Mouse (Mus musculus) limb, embryonic 12.5 days (tissue): Measurements from ENCODE around the gene Zfp423. TPM values are rescaled to one million over a fixed set of nuclear protein-coding genes. Genes with fewer than 3 reads are reported as not detected.

Experiments
- ATAC-seq: fragments of 200-750 bp; cut with Nextera tagmentation; 2 replicates; pipeline ENCODE4 v1.8.0; 2017; ENCODE audit warnings: low read depth, moderate TSS enrichment; ENCODE audit not compliant: insufficient number of reproducible peaks, insufficient read depth, low FRiP score, low TSS enrichment
- H3K27ac ChIP-seq: fragments of 300-500 bp; sonication (generic); 2 replicates; pipeline ENCODE4 v1.5.1; 2016; ENCODE audit warnings: mild to moderate bottlenecking, moderate library complexity
- H3K27me3 ChIP-seq: fragments of 300-500 bp; sonication (generic); 2 replicates; pipeline ENCODE4 v1.6.1; 2016; ENCODE audit warnings: mild to moderate bottlenecking, moderate library complexity
- H3K36me3 ChIP-seq: fragments of 300-500 bp; sonication (generic); 2 replicates; pipeline ENCODE4 v1.6.1; 2016; ENCODE audit warnings: mild to moderate bottlenecking, moderate library complexity
- H3K4me1 ChIP-seq: fragments of 300-500 bp; sonication (generic); replicated peaks from 2 replicates; pipeline ENCODE4 v1.6.1; 2016
- H3K4me2 ChIP-seq: fragments of 300-500 bp; sonication (generic); 2 replicates; pipeline ENCODE4 v1.6.1; 2016; ENCODE audit warnings: mild to moderate bottlenecking, moderate library complexity
- H3K4me3 ChIP-seq: fragments of 300-500 bp; sonication (generic); replicated peaks from 2 replicates; pipeline ENCODE4 v1.5.1; 2016; ENCODE audit warnings: mild to moderate bottlenecking
- H3K9ac ChIP-seq: fragments of 300-500 bp; sonication (generic); replicated peaks from 2 replicates; pipeline ENCODE4 v1.6.1; 2016; ENCODE audit warnings: mild to moderate bottlenecking, moderate library complexity
- H3K9me3 ChIP-seq: fragments of 300-500 bp; sonication (generic); 2 replicates; pipeline ENCODE4 v1.6.1; 2016; ENCODE audit warnings: mild to moderate bottlenecking, moderate library complexity
- WGBS: fragments of 180-500 bp; shearing (Covaris S2); methylation state at CpG from one replicate; pipeline ENCODE4 v1.1.7; 2016; 5-methylcytosine and 5-hydroxymethylcytosine counted together
- polyA plus RNA-seq: library from polyadenylated mRNA; unstranded; fragments of >200 nt; fragmentation: Nextera tagmentation; extraction: Ambion mirVana; gene quantifications from 2 replicates; pipeline ENCODE4 v1.2.1, GENCODE M21; 2016

The Zfp423 gene
- polyA plus RNA-seq, result 40.3 and 43.9 TPM in 2 replicates

DNA sequence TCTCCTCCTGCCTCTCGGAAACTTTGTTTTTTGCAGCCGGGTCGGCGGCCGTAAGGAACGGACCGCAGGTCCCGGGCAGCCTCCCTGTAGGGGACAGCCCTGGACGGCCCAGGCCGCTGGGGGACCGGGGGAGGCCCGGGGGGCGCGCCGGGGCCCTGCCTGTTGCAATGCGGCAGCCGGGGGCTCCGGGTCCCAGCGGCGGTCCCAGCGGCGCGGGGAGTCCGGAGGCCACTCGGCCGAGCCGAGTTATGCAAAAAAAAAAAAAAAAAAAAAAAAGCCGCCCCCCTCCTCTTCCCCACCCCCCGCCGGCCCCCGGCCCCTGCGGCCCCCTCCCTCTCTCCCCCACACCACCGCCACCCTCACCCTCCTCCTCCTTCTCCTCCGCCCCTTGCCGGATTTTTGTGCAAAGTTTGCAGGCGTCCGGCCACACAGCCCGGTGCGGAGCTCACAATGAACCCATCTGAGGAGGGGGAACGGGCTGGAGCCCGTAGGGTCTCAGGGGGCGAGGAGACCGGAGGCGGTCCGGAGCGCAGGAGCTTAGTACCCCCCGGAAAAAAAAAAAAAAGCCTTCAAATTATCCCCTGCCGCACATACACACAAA is at the start of gene Zfp423:
Gene Zfp423, minus strand, starts transcription at position 276 of the 601 bp plus-strand sequence.
- no peaks in the 10 kb centered on the region for H3K36me3 ChIP-seq
- peaks cover 31% of the 10 kb centered on the region for H3K27me3 ChIP-seq
- H3K27ac ChIP-seq, result peak within 1 kb of the TSS; percentile 100
- WGBS, result under 1% methylated on average over 41 of the region's 48 CpGs
- H3K4me2 ChIP-seq, result peak within 1 kb of the TSS; percentile 94
- ATAC-seq, result peak; percentile 45; the same call in 1 of the 2 replicates
- H3K4me3 ChIP-seq, result peak within 1 kb of the TSS; percentile 93
- peak within 1 kb of the TSS; percentile 98 for H3K9ac ChIP-seq
- H3K4me1 ChIP-seq, result peaks cover 63% of the 10 kb centered on the region
- no peaks in the 10 kb centered on the region for H3K9me3 ChIP-seq

DNA sequence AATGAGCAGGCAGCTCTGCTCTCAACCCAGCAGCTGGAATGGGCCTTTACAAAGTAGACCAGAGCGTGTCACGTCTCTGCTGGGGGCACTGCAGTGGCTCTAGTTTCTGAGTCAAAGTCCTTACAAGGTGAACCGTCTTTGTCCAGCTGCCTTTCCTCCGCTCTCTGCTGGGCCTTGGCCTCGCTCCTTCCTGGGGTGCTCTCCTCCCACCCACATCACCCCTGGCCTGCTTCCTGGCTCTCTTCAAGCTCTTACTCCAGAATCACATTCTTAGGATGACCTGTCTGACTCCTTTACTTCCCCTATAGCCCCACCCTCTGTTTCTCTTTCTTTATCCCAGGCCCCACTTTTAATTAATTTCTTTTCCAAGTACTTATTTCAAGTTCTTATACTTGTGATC is 47.4 kb upstream of the Zfp423 start:
- 86% methylated on average over 5 of the region's 5 CpGs for WGBS
- ATAC-seq, result no peak
- H3K27ac ChIP-seq, result no peak overlapping the region

DNA sequence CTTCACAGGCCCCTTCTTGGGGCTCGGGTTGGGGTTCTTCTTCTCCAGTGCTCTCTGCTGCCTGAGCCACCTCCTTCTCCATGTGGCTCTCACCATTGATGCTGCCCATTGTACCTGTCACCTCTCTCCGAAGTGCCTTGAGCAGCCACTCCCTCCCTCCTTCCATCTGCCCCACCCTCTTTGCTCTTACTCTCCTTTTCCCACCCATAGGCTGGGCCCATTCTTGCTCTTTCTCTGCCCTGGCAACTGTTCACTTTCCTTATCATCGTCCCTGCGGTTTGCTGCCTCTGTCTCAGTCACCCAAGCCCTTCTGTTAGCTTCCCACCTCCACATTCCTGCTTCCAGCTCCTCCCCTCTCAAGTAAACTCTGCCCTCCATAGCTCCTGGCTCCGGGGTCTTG is 25.4 kb upstream of the Zfp423 start:
- Histone ChIP-seq H3K9me3 (no peaks in the 10 kb centered on the region), H3K9ac (no peak overlapping the region), H3K27ac (no peak overlapping the region), H3K36me3 (no peaks in the 10 kb centered on the region), H3K27me3 (no peaks in the 10 kb centered on the region), H3K4me2 (no peak overlapping the region), H3K4me3 (no peak overlapping the region), H3K4me1 (0 out of 2 replicates have a peak, but pooled peaks cover 4% of the 10 kb centered on the region)
- WGBS, result 45% methylated on average over 5 of the region's 5 CpGs
- no peak for ATAC-seq

More for the DNA sequence above, 47.4 kb upstream of the Zfp423 start:
- Histone ChIP-seq H3K4me2 (no peak overlapping the region), H3K27me3 (no peaks in the 10 kb centered on the region), H3K4me3 (no peak overlapping the region), H3K36me3 (no peaks in the 10 kb centered on the region), H3K9me3 (peaks cover 5% of the 10 kb centered on the region; the same call in 1 of the 2 replicates), H3K9ac (no peak overlapping the region), H3K4me1 (peaks cover 7% of the 10 kb centered on the region)

DNA sequence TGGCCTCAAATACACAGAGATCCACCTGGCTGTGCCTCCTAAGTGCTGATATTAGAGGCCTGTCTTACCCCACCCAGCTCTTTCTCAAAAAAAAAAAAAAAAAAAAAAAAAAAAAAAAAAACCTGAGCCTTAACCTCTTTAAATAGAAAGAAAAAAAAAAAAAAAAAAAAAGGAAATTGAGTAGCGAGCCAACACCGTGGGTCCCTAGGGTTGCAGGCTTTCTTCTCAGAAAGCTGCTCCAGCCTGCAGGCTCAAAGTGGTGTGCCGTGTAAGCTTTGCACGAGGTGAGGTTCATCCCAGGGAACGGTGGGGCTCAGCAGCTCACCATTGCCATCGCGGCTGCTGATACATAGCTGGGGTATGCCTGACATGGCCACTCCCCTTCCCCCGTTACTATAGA is 24.6 kb upstream of the Zfp423 start:
- Histone ChIP-seq H3K27ac (no peak overlapping the region), H3K4me1 (0 out of 2 replicates have a peak, but pooled peaks cover 4% of the 10 kb centered on the region), H3K4me3 (no peak overlapping the region), H3K9me3 (no peaks in the 10 kb centered on the region), H3K36me3 (no peaks in the 10 kb centered on the region), H3K4me2 (no peak overlapping the region), H3K27me3 (no peaks in the 10 kb centered on the region), H3K9ac (no peak overlapping the region)
- ATAC-seq, result no peak
- WGBS, result 49% methylated on average over 8 of the region's 8 CpGs

DNA sequence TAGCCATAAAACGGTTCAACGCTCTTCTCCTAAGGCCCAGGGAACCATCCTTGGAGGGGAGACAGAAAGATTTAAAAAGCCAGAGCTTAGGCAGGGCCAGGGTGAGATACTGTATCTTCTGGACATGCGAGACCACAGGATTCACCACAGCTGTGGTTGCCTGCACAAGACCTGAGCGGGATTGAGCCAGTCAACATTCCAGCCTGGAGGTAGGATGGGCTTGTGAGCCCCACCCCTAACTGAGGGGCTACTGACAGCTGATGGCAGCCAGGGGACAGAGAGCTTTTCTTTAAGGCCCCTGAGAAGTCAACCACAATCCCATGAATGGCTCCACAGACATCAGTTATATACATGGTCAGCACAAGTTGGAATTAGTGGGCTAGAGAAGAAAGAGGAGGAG is 23.5 kb upstream of the Zfp423 start:
- H3K36me3 ChIP-seq, result no peaks in the 10 kb centered on the region
- 92% methylated on average over 4 of the region's 4 CpGs for WGBS
- H3K27me3 ChIP-seq, result no peaks in the 10 kb centered on the region
- 0 out of 2 replicates have a peak, but pooled peaks cover 4% of the 10 kb centered on the region for H3K4me1 ChIP-seq
- H3K27ac ChIP-seq, result no peak overlapping the region
- ATAC-seq, result no peak
- no peaks in the 10 kb centered on the region for H3K9me3 ChIP-seq
- no peak overlapping the region for H3K4me2 ChIP-seq
- H3K4me3 ChIP-seq, result no peak overlapping the region
- no peak overlapping the region for H3K9ac ChIP-seq

DNA sequence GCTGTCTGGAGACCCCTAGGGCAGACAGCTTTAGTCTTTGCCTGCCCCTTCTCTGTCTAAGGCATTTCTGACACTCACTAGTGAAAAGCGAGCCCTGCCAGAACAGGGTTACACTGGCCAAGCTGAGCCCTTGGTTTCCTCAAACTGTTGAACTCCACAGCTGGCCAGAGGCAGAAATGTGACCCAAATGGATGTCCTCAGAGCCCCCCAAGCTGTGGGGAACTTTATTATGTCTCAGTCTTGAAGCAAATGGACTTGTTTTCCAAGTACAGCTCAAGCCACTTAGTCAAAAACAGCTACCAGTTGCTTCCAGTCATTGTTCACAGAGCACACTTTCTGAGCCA is 16.0 kb upstream of the Zfp423 start:
- Histone ChIP-seq H3K36me3 (no peaks in the 10 kb centered on the region), H3K4me3 (no peak overlapping the region), H3K27me3 (no peaks in the 10 kb centered on the region), H3K9me3 (no peaks in the 10 kb centered on the region), H3K27ac (peak overlapping the region; percentile 74), H3K4me2 (peak overlapping the region; percentile 68), H3K4me1 (peaks cover 24% of the 10 kb centered on the region), H3K9ac (no peak overlapping the region)
- WGBS, result 7% methylated on average over 1 of the region's 1 CpGs
- no peak for ATAC-seq

DNA sequence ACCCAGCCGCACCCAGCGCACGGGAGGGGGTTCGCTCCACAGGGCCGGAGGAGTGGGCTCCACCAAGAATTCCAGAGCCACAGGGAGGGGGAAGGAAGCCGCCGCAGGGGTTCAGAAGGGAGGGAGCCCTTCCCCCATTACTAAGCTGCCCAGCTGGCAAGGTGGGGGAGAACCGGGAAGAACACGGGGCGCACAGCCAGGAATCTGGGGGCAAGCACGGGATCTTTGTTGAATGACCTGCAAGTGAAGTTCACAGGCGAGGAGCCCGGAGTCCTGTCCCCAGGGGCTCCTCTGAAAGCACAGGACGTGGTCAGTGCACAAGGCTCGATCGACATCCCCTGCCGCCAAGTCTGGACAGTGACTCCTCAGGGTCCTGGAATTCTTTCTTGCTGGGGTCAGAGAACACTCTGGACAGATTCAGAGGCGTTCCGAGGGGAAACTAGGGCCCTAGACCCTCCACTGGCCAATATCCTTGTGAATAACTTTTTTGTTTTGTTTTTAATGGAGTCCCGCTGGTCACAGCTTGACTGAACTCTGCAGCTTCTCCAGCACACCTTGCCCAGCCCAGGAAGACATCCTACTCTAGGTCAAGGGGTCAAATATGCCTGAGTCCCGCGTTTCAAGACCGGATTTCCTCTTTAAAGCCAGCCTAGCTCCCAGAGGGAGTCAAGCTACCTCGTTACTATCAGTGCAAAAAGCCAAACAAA is 15.5 kb upstream of the Zfp423 start:
- Histone ChIP-seq H3K36me3 (no peaks in the 10 kb centered on the region), H3K9me3 (no peaks in the 10 kb centered on the region), H3K27ac (peak overlapping the region; percentile 74), H3K27me3 (no peaks in the 10 kb centered on the region), H3K4me2 (peak overlapping the region; percentile 68), H3K4me3 (peak overlapping the region; percentile 29), H3K4me1 (peaks cover 24% of the 10 kb centered on the region), H3K9ac (peak overlapping the region; percentile 51)
- WGBS, result 3% methylated on average over 24 of the region's 24 CpGs
- no peak for ATAC-seq

DNA sequence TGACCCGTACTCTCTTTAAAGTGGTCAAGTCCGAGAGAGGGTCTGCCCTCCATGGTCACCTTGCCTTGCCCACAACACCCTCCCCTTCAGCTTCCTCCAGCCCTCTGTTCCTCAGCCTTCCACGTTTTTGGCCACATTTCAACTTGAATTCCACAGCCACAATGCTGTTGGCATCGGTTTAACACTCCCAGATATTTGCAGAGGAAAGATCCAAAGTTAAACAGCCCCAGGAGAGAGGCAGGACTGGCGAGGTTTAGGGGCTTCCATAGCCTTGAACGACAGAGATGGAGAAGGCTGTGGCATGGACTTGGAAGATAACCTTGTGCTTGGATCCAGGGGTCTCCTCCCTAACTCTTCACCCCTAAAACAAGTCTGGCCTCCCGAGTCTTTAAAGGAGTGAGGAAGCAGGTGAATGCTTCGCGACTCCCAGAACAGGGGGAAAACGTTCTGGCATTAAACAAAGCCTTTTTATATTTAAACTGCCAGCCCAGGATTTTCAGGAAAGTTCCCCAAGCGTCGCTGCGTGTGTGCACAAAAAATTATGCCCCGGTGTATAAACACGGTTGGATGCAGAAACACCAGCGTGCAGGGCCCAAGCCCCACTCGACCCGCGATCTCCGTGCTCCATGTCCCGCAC is 14.8 kb upstream of the Zfp423 start:
- Histone ChIP-seq H3K27me3 (no peaks in the 10 kb centered on the region), H3K4me2 (peak overlapping the region; percentile 68), H3K36me3 (no peaks in the 10 kb centered on the region), H3K9me3 (no peaks in the 10 kb centered on the region), H3K4me1 (peaks cover 24% of the 10 kb centered on the region), H3K27ac (peak overlapping the region; percentile 74), H3K9ac (peak overlapping the region; percentile 51), H3K4me3 (peak overlapping the region; percentile 29)
- ATAC-seq, result no peak
- WGBS, result 5% methylated on average over 21 of the region's 21 CpGs

DNA sequence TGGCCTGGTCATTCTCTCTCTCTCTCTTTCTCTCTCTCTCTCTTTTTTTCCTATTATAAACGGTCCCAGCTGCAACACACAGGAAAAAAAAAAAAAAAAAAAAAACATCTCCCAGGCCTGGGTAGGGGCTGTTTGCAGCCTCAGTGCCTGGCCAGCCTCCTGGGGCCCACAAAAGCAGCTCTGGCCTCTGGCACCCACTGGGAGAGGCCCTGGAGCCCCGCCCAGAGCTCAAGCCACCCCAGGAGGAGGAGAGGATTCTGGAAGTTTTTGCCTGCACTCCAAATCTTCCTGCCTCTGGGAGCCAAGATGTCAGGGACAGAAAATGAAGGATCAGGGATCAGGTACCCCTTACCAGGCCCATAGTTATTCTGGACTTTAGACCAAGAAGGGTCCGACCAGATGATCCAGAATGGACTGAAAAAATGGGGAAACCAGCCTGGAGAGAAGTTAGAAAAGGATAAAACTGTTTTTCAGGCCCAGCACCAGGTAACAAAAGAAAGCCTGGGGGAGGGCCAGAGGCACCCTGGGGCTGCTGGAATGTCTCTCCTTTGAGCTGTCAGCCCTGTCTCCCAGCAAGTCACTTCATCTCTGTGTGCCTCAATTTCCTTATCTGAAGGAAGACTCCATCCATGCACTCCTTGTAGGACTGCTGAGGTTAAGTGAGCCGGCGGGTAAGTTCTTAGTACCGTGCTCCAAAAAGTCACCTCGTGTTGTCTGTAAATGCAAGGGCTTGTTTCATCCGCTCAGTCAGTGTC is 8.6 kb upstream of the Zfp423 start:
- ATAC-seq, result no peak
- WGBS, result 40% methylated on average over 8 of the region's 8 CpGs
- H3K36me3 ChIP-seq, result no peaks in the 10 kb centered on the region
- no peaks in the 10 kb centered on the region for H3K9me3 ChIP-seq
- H3K9ac ChIP-seq, result no peak overlapping the region
- peaks cover 23% of the 10 kb centered on the region for H3K4me1 ChIP-seq
- H3K4me2 ChIP-seq, result no peak overlapping the region
- no peak overlapping the region for H3K4me3 ChIP-seq
- peaks cover 9% of the 10 kb centered on the region for H3K27me3 ChIP-seq
- H3K27ac ChIP-seq, result peak overlapping the region; percentile 83

DNA sequence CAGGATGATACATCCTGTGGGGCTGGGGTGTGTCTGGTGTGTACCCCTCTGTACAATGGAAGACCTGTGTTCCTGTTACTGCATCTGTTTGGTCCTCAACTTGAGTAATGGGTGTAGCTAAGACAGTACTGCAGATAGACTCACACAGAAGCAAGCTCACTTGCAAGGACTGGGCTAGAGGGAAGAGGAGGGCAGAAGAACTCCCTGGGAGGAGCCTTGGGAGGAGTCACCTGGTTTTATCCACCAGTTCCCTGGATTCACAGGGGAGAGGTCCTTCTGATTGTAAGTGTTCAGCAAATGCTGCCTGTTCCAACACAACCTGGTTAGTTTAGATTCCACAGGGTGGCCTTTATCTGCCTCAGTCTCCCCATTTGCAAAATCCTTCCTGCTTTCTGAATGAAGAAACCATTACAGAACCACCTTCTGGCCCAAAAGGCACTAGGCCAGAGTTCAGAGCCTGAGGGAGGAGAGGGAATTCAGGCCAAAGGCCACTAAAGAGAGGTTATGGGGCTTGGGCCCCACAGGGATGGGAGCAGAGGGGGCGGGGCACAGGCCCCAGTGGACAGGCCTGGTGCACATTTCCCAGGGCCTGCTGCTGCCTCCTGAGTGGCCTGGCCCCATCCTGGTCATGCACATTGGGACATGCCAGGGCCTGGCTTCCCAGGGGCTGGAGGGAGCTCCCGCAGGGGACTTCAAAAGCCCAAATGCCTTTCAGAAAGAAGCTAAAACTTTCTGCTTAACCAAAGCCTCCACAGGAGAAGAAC is 7.8 kb upstream of the Zfp423 start:
- Histone ChIP-seq H3K36me3 (no peaks in the 10 kb centered on the region), H3K4me2 (no peak overlapping the region), H3K9ac (no peak overlapping the region), H3K27ac (peak overlapping the region; percentile 83), H3K4me1 (peaks cover 31% of the 10 kb centered on the region), H3K4me3 (no peak overlapping the region), H3K9me3 (no peaks in the 10 kb centered on the region), H3K27me3 (peaks cover 13% of the 10 kb centered on the region)
- peak; percentile 52; the same call in 1 of the 2 replicates for ATAC-seq
- WGBS, result 16% methylated on average over 2 of the region's 2 CpGs
